Mouse (Mus musculus): ENCODE data around the gene Camta2. TPM values are rescaled to one million over a fixed set of nuclear protein-coding genes. Genes with fewer than 3 reads are reported as not detected.

The Camta2 gene
- polyA plus RNA-seq, 1 experiment from 2014 or later: 12.8 TPM

- H3K27ac ChIP-seq: no peak overlapping the region
- H3K9ac ChIP-seq: no peak overlapping the region
- WGBS: 72% methylated on average over 5 of the region's 5 CpGs
- no peaks in the 10 kb centered on the region for H3K9me3 ChIP-seq
- no peak for ATAC-seq (ENCODE audit: borderline replicate concordance, extremely low read depth, low FRiP score, low TSS enrichment)
- no peak overlapping the region for H3K4me3 ChIP-seq
- no peaks in the 10 kb centered on the region for H3K27me3 ChIP-seq
- H3K36me3 ChIP-seq: peaks cover 24% of the 10 kb centered on the region
- peaks cover 30% of the 10 kb centered on the region for H3K4me1 ChIP-seq
- no peak overlapping the region for H3K4me2 ChIP-seq
Observed at GRCm38 (mm10) chr11:70658521-70658920, 29.4 kb downstream of the Camta2 start.

DNA sequence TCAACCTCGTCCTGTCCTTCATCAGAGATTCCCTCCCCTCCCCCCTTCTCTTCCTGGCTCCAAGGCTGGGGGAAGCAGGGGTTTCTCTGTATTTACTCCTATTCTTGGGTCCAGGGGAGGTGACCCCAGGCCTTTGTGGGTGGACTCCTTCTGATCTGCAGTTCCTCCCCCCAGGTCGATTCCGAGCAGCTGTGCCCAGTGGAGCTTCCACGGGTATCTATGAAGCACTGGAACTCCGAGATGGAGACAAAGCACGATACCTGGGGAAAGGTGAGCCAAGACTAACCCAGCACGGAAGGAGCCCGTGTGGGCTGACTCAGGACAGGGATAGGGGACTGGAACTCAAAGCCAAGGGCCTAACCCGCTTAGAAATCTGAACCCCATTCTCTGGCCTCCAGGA lies 29.9 kb downstream of the Camta2 start:
- Histone ChIP-seq H3K36me3 (peaks cover 20% of the 10 kb centered on the region), H3K27me3 (no peaks in the 10 kb centered on the region), H3K9ac (no peak overlapping the region), H3K4me1 (peaks cover 31% of the 10 kb centered on the region), H3K4me2 (no peak overlapping the region; the same call in 1 of the 2 replicates), H3K27ac (no peak overlapping the region), H3K9me3 (no peaks in the 10 kb centered on the region), H3K4me3 (no peak overlapping the region)
- no peak for ATAC-seq (ENCODE audit: borderline replicate concordance, extremely low read depth, low FRiP score, low TSS enrichment)
- 46% methylated on average over 9 of the region's 9 CpGs for WGBS

DNA sequence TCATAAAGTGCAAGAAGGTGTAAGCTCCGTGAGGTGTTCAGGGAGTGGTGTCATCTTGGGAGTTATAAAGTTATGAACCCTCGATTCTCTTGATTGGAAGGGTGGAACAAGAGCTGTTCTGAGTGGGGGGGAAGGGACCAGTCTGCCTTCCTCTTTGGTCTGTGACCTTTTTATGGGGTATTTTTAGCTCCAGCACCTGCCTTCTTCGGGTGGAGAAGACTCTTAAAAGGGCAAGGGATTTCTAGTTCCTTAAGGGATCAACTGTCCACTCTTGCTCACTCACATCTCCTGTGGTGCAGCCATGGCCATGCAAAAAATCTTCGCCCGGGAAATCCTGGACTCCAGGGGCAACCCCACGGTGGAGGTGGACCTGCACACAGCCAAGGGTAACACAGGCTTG lies 30.3 kb downstream of the Camta2 start:
- Histone ChIP-seq H3K4me3 (no peak overlapping the region), H3K27me3 (no peaks in the 10 kb centered on the region), H3K9ac (no peak overlapping the region), H3K27ac (no peak overlapping the region), H3K36me3 (peaks cover 20% of the 10 kb centered on the region), H3K9me3 (no peaks in the 10 kb centered on the region), H3K4me1 (peaks cover 35% of the 10 kb centered on the region), H3K4me2 (no peak overlapping the region; the same call in 1 of the 2 replicates)
- ATAC-seq (ENCODE audit: borderline replicate concordance, extremely low read depth, low FRiP score, low TSS enrichment): no peak
- WGBS: 36% methylated on average over 6 of the region's 6 CpGs

- Histone ChIP-seq H3K27ac (peak within 1 kb of the TSS; percentile 99), H3K4me3 (peak within 1 kb of the TSS; percentile 100), H3K4me2 (peak within 1 kb of the TSS; percentile 95), H3K9me3 (no peaks in the 10 kb centered on the region), H3K4me1 (peaks cover 41% of the 10 kb centered on the region), H3K27me3 (no peaks in the 10 kb centered on the region), H3K36me3 (peaks cover 20% of the 10 kb centered on the region), H3K9ac (peak within 1 kb of the TSS; percentile 64)
- no peak for ATAC-seq (ENCODE audit: borderline replicate concordance, extremely low read depth, low FRiP score, low TSS enrichment)
- 5% methylated on average over 3 of the region's 3 CpGs for WGBS
Observed at GRCm38 (mm10) chr11:70656964-70657363, 30.9 kb downstream of the Camta2 start, which contains the start of gene Eno3. TSS of gene Eno3 (plus strand) at chr11:70657202.

DNA sequence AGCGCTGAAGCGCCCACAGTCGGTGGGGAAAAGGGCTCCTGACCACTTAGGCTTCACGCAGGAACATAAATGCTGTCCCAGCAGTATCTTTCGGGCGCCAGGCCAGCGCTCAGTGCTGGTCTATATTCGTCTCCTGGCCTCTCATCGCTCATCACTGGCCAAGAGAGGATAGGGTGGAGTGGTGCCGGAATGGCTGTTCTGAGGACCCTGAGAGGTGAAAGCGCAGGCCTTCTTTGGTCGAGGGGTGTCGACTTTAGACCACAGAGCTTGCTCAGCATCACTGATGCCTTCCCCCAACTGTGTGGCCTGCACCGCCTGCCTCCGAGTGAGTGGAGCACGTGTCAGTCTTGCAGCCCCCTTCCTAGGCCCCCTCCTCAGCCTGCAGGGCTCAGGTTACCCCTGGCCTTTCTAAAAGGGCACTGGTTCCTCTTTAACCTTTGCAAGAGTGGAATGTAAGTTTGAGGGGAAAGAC lies 31.4 kb downstream of the Camta2 start:
- H3K36me3 ChIP-seq: peaks cover 22% of the 10 kb centered on the region
- peak overlapping the region; percentile 95 for H3K4me2 ChIP-seq
- H3K9ac ChIP-seq: peak overlapping the region; percentile 25
- no peaks in the 10 kb centered on the region for H3K9me3 ChIP-seq
- H3K27ac ChIP-seq: peak overlapping the region; percentile 99
- peak overlapping the region; percentile 100 for H3K4me3 ChIP-seq
- peaks cover 46% of the 10 kb centered on the region for H3K4me1 ChIP-seq
- ATAC-seq (ENCODE audit: borderline replicate concordance, extremely low read depth, low FRiP score, low TSS enrichment): no peak
- 9% methylated on average over 16 of the region's 16 CpGs for WGBS
- H3K27me3 ChIP-seq: no peaks in the 10 kb centered on the region

GRCm38 (mm10) chr11:70655571-70656455 lies 32.1 kb downstream of the Camta2 start:
- peak; percentile 35 for ATAC-seq (ENCODE audit: borderline replicate concordance, extremely low read depth, low FRiP score, low TSS enrichment)
- H3K27ac ChIP-seq: peak overlapping the region; percentile 99
- H3K27me3 ChIP-seq: no peaks in the 10 kb centered on the region
- H3K36me3 ChIP-seq: peaks cover 27% of the 10 kb centered on the region
- peak overlapping the region; percentile 64 for H3K9ac ChIP-seq
- 1% methylated on average over 60 of the region's 61 CpGs for WGBS
- peak overlapping the region; percentile 100 for H3K4me3 ChIP-seq
- H3K4me2 ChIP-seq: peak overlapping the region; percentile 95
- peaks cover 53% of the 10 kb centered on the region for H3K4me1 ChIP-seq
- no peaks in the 10 kb centered on the region for H3K9me3 ChIP-seq

GRCm38 (mm10) chr11:70654923-70655570 lies 32.9 kb downstream of the Camta2 start:
- Histone ChIP-seq H3K4me1 (peaks cover 59% of the 10 kb centered on the region), H3K9me3 (no peaks in the 10 kb centered on the region), H3K9ac (peak overlapping the region; percentile 64), H3K4me2 (peak overlapping the region; percentile 95), H3K4me3 (peak overlapping the region; percentile 100), H3K27me3 (no peaks in the 10 kb centered on the region), H3K36me3 (peaks cover 30% of the 10 kb centered on the region), H3K27ac (peak overlapping the region; percentile 99)
- WGBS: under 1% methylated on average over 47 of the region's 48 CpGs
- peak; percentile 46 for ATAC-seq (ENCODE audit: borderline replicate concordance, extremely low read depth, low FRiP score, low TSS enrichment)

DNA sequence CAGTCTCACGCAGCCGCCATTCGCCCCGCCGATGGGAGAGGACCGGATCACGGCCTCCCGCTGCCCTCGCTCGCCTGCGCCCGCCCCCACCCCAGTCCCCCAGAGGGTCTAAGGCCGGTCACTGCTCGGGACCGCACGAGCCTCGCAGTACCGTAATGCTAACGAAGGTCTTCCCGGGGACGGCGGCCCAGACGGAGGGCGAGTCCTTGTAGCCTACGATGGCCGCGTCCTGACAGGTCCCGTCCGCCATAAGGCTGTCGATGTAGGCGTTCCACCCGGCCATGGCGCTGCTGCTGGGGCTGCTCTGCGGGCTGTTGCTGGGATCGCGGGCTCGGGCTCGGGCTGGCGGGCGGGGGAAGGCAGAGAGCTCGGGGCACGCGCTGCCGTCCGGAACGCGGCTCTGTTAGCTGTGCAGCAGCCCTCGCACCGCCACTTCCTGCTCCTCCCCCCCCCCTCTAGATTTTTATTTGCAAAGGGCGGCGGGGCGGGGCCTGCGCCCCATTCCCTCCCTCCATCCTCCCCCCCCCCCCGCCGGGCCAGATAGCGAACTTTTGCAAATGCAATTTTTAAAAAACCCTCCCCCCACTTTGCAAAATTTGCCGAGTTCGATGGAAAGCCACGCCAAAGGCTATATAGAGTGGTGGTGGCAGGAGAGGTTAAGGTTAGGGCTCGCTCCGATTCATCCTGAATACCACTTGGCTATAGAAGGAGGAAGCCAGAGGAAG lies 33.5 kb downstream of the Camta2 start, which contains the start of gene Pfn1:
Gene Pfn1, minus strand, starts transcription at position 447 of the 725 bp plus-strand sequence.
- Histone ChIP-seq H3K27me3 (no peaks in the 10 kb centered on the region), H3K27ac (peak within 1 kb of the TSS; percentile 99), H3K9me3 (no peaks in the 10 kb centered on the region), H3K4me3 (peak within 1 kb of the TSS; percentile 100), H3K4me1 (peaks cover 66% of the 10 kb centered on the region), H3K9ac (peak within 1 kb of the TSS; percentile 100), H3K36me3 (peaks cover 37% of the 10 kb centered on the region), H3K4me2 (peak within 1 kb of the TSS; percentile 95)
- ATAC-seq (ENCODE audit: borderline replicate concordance, extremely low read depth, low FRiP score, low TSS enrichment): peak; percentile 62
- under 1% methylated on average over 55 of the region's 61 CpGs for WGBS

DNA sequence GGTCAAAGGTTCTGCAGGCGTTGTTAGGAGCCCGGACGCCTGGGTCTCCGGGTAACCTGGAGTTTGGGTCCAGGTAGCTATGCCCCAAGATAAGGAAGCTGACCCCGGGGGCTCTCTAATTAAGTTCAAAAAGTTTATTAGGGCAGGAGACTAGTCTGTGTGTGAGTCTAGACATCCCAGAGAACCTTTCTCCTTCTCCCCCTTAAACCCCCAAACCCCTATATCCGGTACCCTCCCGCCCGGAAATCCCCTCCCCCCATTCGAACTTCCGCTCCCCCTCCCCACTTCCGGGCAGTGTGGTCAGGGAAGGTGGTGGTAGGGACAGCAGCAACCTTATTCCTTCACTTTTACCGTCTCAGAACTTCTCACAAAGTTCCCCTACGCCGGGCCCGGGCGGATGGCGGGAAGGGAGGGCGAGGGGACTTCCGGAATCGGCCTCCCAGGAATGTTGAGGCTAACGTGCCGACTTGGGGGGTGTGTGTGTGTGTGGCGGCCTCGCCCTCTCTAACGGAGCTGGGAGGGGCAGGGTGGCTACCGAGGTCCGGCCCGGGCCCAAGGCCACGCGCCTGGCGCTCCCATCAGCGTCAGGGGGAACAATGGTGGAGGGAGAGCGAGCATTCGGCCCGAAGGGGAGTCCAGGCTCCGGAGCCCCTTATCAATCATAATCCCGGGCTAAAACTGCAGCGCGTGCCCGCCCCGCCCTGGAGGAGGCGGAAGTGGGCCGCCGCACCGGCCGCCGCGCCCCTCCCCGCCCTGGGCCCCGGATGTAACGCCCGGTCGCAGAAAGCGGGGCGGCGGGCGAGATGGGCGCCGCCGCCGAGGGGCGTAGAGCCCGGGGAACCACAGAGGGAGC lies 34.3 kb downstream of the Camta2 start:
- Histone ChIP-seq H3K36me3 (peaks cover 43% of the 10 kb centered on the region), H3K4me3 (peak overlapping the region; percentile 100), H3K27me3 (no peaks in the 10 kb centered on the region), H3K4me1 (peaks cover 74% of the 10 kb centered on the region), H3K4me2 (peak overlapping the region; percentile 95), H3K9ac (peak overlapping the region; percentile 100), H3K9me3 (no peaks in the 10 kb centered on the region), H3K27ac (peak overlapping the region; percentile 99)
- peak; percentile 56 for ATAC-seq (ENCODE audit: borderline replicate concordance, extremely low read depth, low FRiP score, low TSS enrichment)
- WGBS: under 1% methylated on average over 63 of the region's 63 CpGs

DNA sequence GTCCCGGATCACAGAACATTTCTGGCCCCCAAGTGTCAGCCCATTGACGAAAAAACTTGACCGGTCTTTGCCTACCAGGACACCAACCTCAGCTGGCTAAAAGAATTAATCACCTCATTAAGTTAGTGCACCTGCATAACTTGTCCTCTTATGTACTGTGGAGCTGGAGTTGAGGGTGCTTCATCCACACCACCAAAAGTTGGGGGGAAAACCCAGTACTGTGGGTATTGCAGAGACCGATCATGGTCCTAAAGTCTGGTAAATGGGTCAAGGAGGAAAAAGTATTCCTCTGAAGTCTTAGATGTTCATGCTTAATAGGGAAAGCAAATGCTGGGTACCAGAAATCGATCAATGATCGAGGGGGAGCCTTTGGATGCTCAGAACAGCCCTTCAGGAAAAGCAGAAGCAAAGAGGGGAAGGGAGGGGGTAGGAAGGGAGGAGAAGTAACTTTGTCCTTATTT lies 35.0 kb downstream of the Camta2 start:
- Histone ChIP-seq H3K27me3 (no peaks in the 10 kb centered on the region), H3K4me2 (peak overlapping the region; percentile 95), H3K36me3 (peaks cover 45% of the 10 kb centered on the region), H3K9me3 (no peaks in the 10 kb centered on the region), H3K9ac (peak overlapping the region; percentile 100), H3K27ac (peak overlapping the region; percentile 99), H3K4me1 (peaks cover 74% of the 10 kb centered on the region), H3K4me3 (peak overlapping the region; percentile 100)
- no peak for ATAC-seq (ENCODE audit: borderline replicate concordance, extremely low read depth, low FRiP score, low TSS enrichment)
- 44% methylated on average over 6 of the region's 6 CpGs for WGBS
